Mouse (Mus musculus) CH12.LX (cell line): ENCODE results near the gene Pik3r6. TPM values are rescaled to one million over a fixed set of nuclear protein-coding genes. Genes with fewer than 3 reads are reported as not detected.

Source experiments
- DNase-seq: peaks from one replicate; pipeline ENCODE4 v3.0.0-alpha.2; 2013; ENCODE audit errors: extremely low read depth
- H3K27ac ChIP-seq: 2 replicates; pipeline ENCODE4 v1.5.1; 2012; ENCODE audit warnings: low read depth, mild to moderate bottlenecking, control low read depth, moderate library complexity; ENCODE audit not compliant: insufficient read depth
- H3K27me3 ChIP-seq: replicated peaks from 2 replicates; pipeline ENCODE3; 2012; ENCODE audit warnings: inconsistent platforms
- H3K36me3 ChIP-seq, 2 experiments: replicated peaks in 1 of 2; 2 replicates each; pipeline versions ENCODE3 to v1.6.1; 2012; ENCODE audit warnings: inconsistent platforms in 1 of 2, low read length in 1 of 2, mild to moderate bottlenecking in 1 of 2, mixed read lengths in 1 of 2, moderate library complexity in 1 of 2; ENCODE audit not compliant: control insufficient read depth in 1 of 2, insufficient read depth in 1 of 2
- H3K4me1 ChIP-seq, 2 experiments: 2 replicates each; pipeline ENCODE4 v1.6.1; 2012; ENCODE audit warnings: inconsistent platforms in 1 of 2, moderate library complexity in 1 of 2; ENCODE audit not compliant: insufficient read depth in 2 of 2, control insufficient read depth in 1 of 2
- H3K4me2 ChIP-seq: 2 replicates; pipeline ENCODE4 v1.6.1; 2012; ENCODE audit warnings: low read depth, mild to moderate bottlenecking, control low read depth; ENCODE audit not compliant: poor library complexity, insufficient read depth, severe bottlenecking
- H3K4me3 ChIP-seq, 3 experiments: fragments of 150-350 bp in 1 of 3; sonication (generic) in 1 of 3; replicated peaks in 1 of 3; 2 replicates each; pipeline versions ENCODE3 to v1.5.1; 2011 to 2012; ENCODE audit warnings: low read depth in 2 of 3, low read length in 2 of 3, mild to moderate bottlenecking in 2 of 3, moderate library complexity in 2 of 3, control low read depth in 1 of 3, improper control_type of control experiment in 1 of 3, inconsistent platforms in 1 of 3, mixed read lengths in 1 of 3; ENCODE audit not compliant: poor library complexity in 1 of 3
- H3K79me2 ChIP-seq: replicated peaks from 2 replicates; pipeline ENCODE4 v1.6.1; 2012; ENCODE audit warnings: mild to moderate bottlenecking, moderate library complexity; ENCODE audit not compliant: control insufficient read depth, poor library complexity, insufficient read depth, severe bottlenecking; ENCODE audit errors: extremely low read depth
- H3K9ac ChIP-seq: 2 replicates; pipeline ENCODE4 v1.6.1; 2012; ENCODE audit warnings: low read depth, mild to moderate bottlenecking, control low read depth, moderate library complexity; ENCODE audit not compliant: insufficient read depth
- H3K9me3 ChIP-seq: replicated peaks from 2 replicates; pipeline ENCODE3; 2012; ENCODE audit warnings: low read length, inconsistent platforms, mixed read lengths
- BHLHE40 ChIP-seq: IDR thresholded peaks from 2 replicates; pipeline ENCODE4 v1.6.1; 2011; ENCODE audit warnings: mild to moderate bottlenecking, low read depth, low read length, improper control_type of control experiment
- CHD1 ChIP-seq: IDR thresholded peaks from 2 replicates; pipeline ENCODE4 v1.6.1; 2012; ENCODE audit warnings: low read depth, low read length, improper control_type of control experiment, inconsistent platforms
- CTCF ChIP-seq, 2 experiments: IDR thresholded peaks in 1 of 2; conservative IDR thresholded peaks in 1 of 2; 2 replicates each; pipeline ENCODE4 v1.5.1; 2011 to 2012; ENCODE audit warnings: low read depth in 2 of 2, low read length in 2 of 2, improper control_type of control experiment in 1 of 2, inconsistent platforms in 1 of 2, mild to moderate bottlenecking in 1 of 2, moderate library complexity in 1 of 2
- ELF1 ChIP-seq: IDR thresholded peaks from 2 replicates; pipeline ENCODE4 v1.6.1; 2014; ENCODE audit warnings: low read depth, mild to moderate bottlenecking, inconsistent platforms, low read length, improper control_type of control experiment
- EP300 ChIP-seq: IDR thresholded peaks from 2 replicates; pipeline ENCODE4 v1.6.1; 2011; ENCODE audit warnings: low read length, improper control_type of control experiment
- ETS1 ChIP-seq: conservative IDR thresholded peaks from 2 replicates; pipeline ENCODE4 v1.6.1; 2012; ENCODE audit warnings: low read depth, mild to moderate bottlenecking, inconsistent platforms, low read length, improper control_type of control experiment, moderate library complexity
- GABPA ChIP-seq: IDR thresholded peaks from 2 replicates; pipeline ENCODE4 v1.6.1; 2012; ENCODE audit warnings: low read depth, low read length, improper control_type of control experiment, inconsistent platforms; ENCODE audit not compliant: insufficient replicate concordance
- HCFC1 ChIP-seq: IDR thresholded peaks from 2 replicates; pipeline ENCODE4 v1.6.1; 2012; ENCODE audit warnings: low read depth, mild to moderate bottlenecking, inconsistent platforms, low read length, improper control_type of control experiment
- IRF4 ChIP-seq: IDR thresholded peaks from 2 replicates; pipeline ENCODE4 v1.6.1; 2014; ENCODE audit warnings: low read depth, mild to moderate bottlenecking, inconsistent platforms, low read length, improper control_type of control experiment
- JUN ChIP-seq: IDR thresholded peaks from 2 replicates; pipeline ENCODE4 v1.6.1; 2011; ENCODE audit warnings: low read depth, mild to moderate bottlenecking, low read length, improper control_type of control experiment, moderate library complexity; ENCODE audit not compliant: insufficient read depth
- JUND ChIP-seq: conservative IDR thresholded peaks from 2 replicates; pipeline ENCODE4 v1.6.1; 2011; ENCODE audit warnings: low read depth, low read length, improper control_type of control experiment
- KAT2A ChIP-seq: IDR thresholded peaks from 2 replicates; pipeline ENCODE4 v1.6.1; 2012; ENCODE audit warnings: low read length, improper control_type of control experiment, inconsistent platforms; ENCODE audit not compliant: insufficient replicate concordance
- MAFK ChIP-seq: IDR thresholded peaks from 2 replicates; pipeline ENCODE4 v1.6.1; 2011; ENCODE audit warnings: low read length, improper control_type of control experiment; ENCODE audit not compliant: insufficient replicate concordance
- MAX ChIP-seq: IDR thresholded peaks from 2 replicates; pipeline ENCODE4 v1.6.1; 2011; ENCODE audit warnings: low read length, improper control_type of control experiment
- MXI1 ChIP-seq: IDR thresholded peaks from 2 replicates; pipeline ENCODE4 v1.6.1; 2011; ENCODE audit warnings: mild to moderate bottlenecking, low read depth, low read length, improper control_type of control experiment
- MYC ChIP-seq: IDR thresholded peaks from 2 replicates; pipeline ENCODE4 v1.6.1; 2011; ENCODE audit warnings: low read depth, mild to moderate bottlenecking, improper control_type of control experiment, low read length
- NELFE ChIP-seq: IDR thresholded peaks from 2 replicates; pipeline ENCODE4 v1.6.1; 2011; ENCODE audit warnings: low read depth, low read length, improper control_type of control experiment
- NRF1 ChIP-seq: IDR thresholded peaks from 2 replicates; pipeline ENCODE4 v1.6.1; 2014; ENCODE audit warnings: low read depth, mild to moderate bottlenecking, inconsistent platforms, low read length, improper control_type of control experiment, moderate library complexity
- PAX5 ChIP-seq: IDR thresholded peaks from 2 replicates; pipeline ENCODE4 v1.6.1; 2012; ENCODE audit warnings: low read length, inconsistent platforms, mixed read lengths
- POLR2A ChIP-seq: IDR thresholded peaks from 2 replicates; pipeline ENCODE4 v1.6.1; 2011; ENCODE audit warnings: low read depth, mild to moderate bottlenecking, improper control_type of control experiment, low read length
- POLR2AphosphoS2 ChIP-seq: IDR thresholded peaks from 2 replicates; pipeline ENCODE4 v1.6.1; 2011; ENCODE audit warnings: low read depth, low read length, improper control_type of control experiment
- RAD21 ChIP-seq: IDR thresholded peaks from 2 replicates; pipeline ENCODE4 v1.6.1; 2011; ENCODE audit warnings: low read depth, mild to moderate bottlenecking, low read length, improper control_type of control experiment, moderate library complexity
- RCOR1 ChIP-seq: conservative IDR thresholded peaks from 2 replicates; pipeline ENCODE4 v1.6.1; 2012; ENCODE audit warnings: low read depth, mild to moderate bottlenecking, inconsistent platforms, low read length, improper control_type of control experiment
- SIN3A ChIP-seq: IDR thresholded peaks from 2 replicates; pipeline ENCODE4 v1.6.1; 2012; ENCODE audit warnings: low read length, improper control_type of control experiment, inconsistent platforms
- SMC3 ChIP-seq: IDR thresholded peaks from 2 replicates; pipeline ENCODE4 v1.6.1; 2011; ENCODE audit warnings: low read depth, low read length, improper control_type of control experiment
- TBP ChIP-seq: conservative IDR thresholded peaks from 2 replicates; pipeline ENCODE4 v1.6.1; 2011; ENCODE audit warnings: low read depth, low read length, improper control_type of control experiment
- TCF12 ChIP-seq: IDR thresholded peaks from 2 replicates; pipeline ENCODE4 v1.6.1; 2014; ENCODE audit warnings: low read depth, mild to moderate bottlenecking, inconsistent platforms, low read length, improper control_type of control experiment
- UBTF ChIP-seq: IDR thresholded peaks from 2 replicates; pipeline ENCODE4 v1.6.1; 2012; ENCODE audit warnings: low read depth, mild to moderate bottlenecking, inconsistent platforms, low read length, improper control_type of control experiment, moderate library complexity
- USF1 ChIP-seq: IDR thresholded peaks from 2 replicates; pipeline ENCODE4 v1.6.1; 2014; ENCODE audit warnings: low read depth, mild to moderate bottlenecking, inconsistent platforms, low read length, improper control_type of control experiment
- USF2 ChIP-seq: conservative IDR thresholded peaks from 2 replicates; pipeline ENCODE4 v1.6.1; 2011; ENCODE audit warnings: low read depth, low read length, improper control_type of control experiment
- ZC3H11A ChIP-seq: IDR thresholded peaks from 2 replicates; pipeline ENCODE4 v1.6.1; 2012; ENCODE audit warnings: low read depth, mild to moderate bottlenecking, inconsistent platforms, low read length, improper control_type of control experiment
- ZNF384 ChIP-seq: IDR thresholded peaks from 2 replicates; pipeline ENCODE4 v1.6.1; 2012; ENCODE audit warnings: low read depth, low read length, improper control_type of control experiment, inconsistent platforms
- dilution Hi-C: fragments of 300-500 bp; cut with MboI; formaldehyde crosslinking; loops from 2 replicates; pipeline ENCODE4 v1.14.3; 2020; ENCODE audit warnings: low sequenced_read_pairs; ENCODE audit not compliant: extremely low pct_unique_long_range_greater_than_20kb, extremely low pct_ligation_motif_present
- in situ Hi-C: fragments of 300-500 bp; cut with MboI; formaldehyde crosslinking; loops from 3 replicates; pipeline ENCODE4 v1.14.3; 2019; ENCODE audit warnings: low sequenced_read_pairs, low pct_ligation_motif_present, low pct_unique_long_range_greater_than_20kb, mixed read lengths
- polyA plus RNA-seq: library from polyadenylated mRNA; unstranded; fragments of >175 nt; gene quantifications from 2 replicates; pipeline ENCODE4 v1.2.1, GENCODE M21; 2012; ENCODE audit warnings: low read depth; ENCODE audit not compliant: insufficient read length
- total RNA-seq, 2 experiments: library from RNA; depleted of rRNA; stranded (reverse); fragments of 300-350 nt in 1 of 2; fragments of >200 nt in 1 of 2; gene quantifications; 2 replicates each; pipeline ENCODE4 v1.2.3; 2012 to 2014

Pik3r6 gene
- total and polyA plus RNA-seq, 3 experiments = 82.9 to 90.2 (median 88.4) TPM

GRCm38 (mm10) chr11:68485206-68485942, 17.4 kb upstream of the Pik3r6 start (continued):
- no peak for TF ChIP-seq TBP
- TF ChIP-seq EP300 = peak; percentile 58
- TF ChIP-seq UBTF = no peak
- TF ChIP-seq NRF1 = no peak
- no peak; the same call in 1 of the 2 replicates for TF ChIP-seq NELFE
- peak; percentile 94 to 98 for TF ChIP-seq CTCF (conservative IDR thresholded peaks at IDR 0.05 in 1 of 2, IDR thresholded peaks at IDR 0.05 in 1 of 2; ENCODE audit: low read depth in 2 of 2, low read length in 2 of 2)
- TF ChIP-seq ELF1 = 0 out of 2 replicates have a peak, but pooled peaks have one; percentile 5
- TF ChIP-seq KAT2A = no peak
- peak; percentile 97 for TF ChIP-seq RAD21
- no peak for TF ChIP-seq HCFC1
- TF ChIP-seq ZC3H11A = peak; percentile 92

- no peaks in the 10 kb centered on the region for H3K27me3 ChIP-seq
- dilution Hi-C loops (no loop called here), in situ Hi-C loops (no loop called here)
- H3K9ac ChIP-seq = no peak overlapping the region
- H3K36me3 ChIP-seq = peaks cover 0 to 40% of the 10 kb centered on the region in 2 experiments
- H3K27ac ChIP-seq = peak overlapping the region; percentile 56; the same call in 1 of the 2 replicates
- H3K9me3 ChIP-seq = no peaks in the 10 kb centered on the region
- H3K79me2 ChIP-seq = no peaks in the 10 kb centered on the region
- H3K4me1 ChIP-seq = peaks cover 13 to 69% of the 10 kb centered on the region in 2 experiments
- peak; percentile 26; the same call in 1 of the 2 replicates for TF ChIP-seq IRF4
- no peak for TF ChIP-seq NRF1
- 0 out of 2 replicates have a peak, but pooled peaks have one; percentile 9 for TF ChIP-seq KAT2A
- TF ChIP-seq ETS1 = no peak
- 0 out of 2 replicates have a peak, but pooled peaks have one; percentile 7 for TF ChIP-seq TCF12
- no peak for TF ChIP-seq ZC3H11A
- peak; percentile 73 for TF ChIP-seq SMC3
- TF ChIP-seq POLR2A = no peak
- TF ChIP-seq GABPA = no peak
- TF ChIP-seq NELFE = 0 out of 2 replicates have a peak, but pooled peaks have one; percentile 19
- TF ChIP-seq JUN = no peak
- TF ChIP-seq MXI1 = no peak
- TF ChIP-seq MAX = 0 out of 2 replicates have a peak, but pooled peaks have one; percentile 30
- TF ChIP-seq EP300 = no peak
- no peak; the same call in 1 of the 2 replicates for TF ChIP-seq BHLHE40
- no peak for TF ChIP-seq ELF1
- no peak for TF ChIP-seq UBTF
- no peak for TF ChIP-seq USF2
- TF ChIP-seq PAX5 = no peak
- TF ChIP-seq MYC = no peak
- TF ChIP-seq MAFK = no peak
- peak; percentile 39 for TF ChIP-seq RAD21
- peak in 1 of 2 experiments; percentile 66; a peak in 2 of 4 replicates for TF ChIP-seq CTCF (conservative IDR thresholded peaks at IDR 0.05 in 1 of 2, IDR thresholded peaks at IDR 0.05 in 1 of 2; ENCODE audit: low read depth in 2 of 2, low read length in 2 of 2)
- TF ChIP-seq HCFC1 = no peak
- no peak for TF ChIP-seq USF1
- TF ChIP-seq POLR2AphosphoS2 = no peak
- no peak for TF ChIP-seq JUND
- no peak; the same call in 1 of the 2 replicates for TF ChIP-seq RCOR1
- no peak for TF ChIP-seq TBP
- TF ChIP-seq CHD1 = no peak
- no peak for TF ChIP-seq ZNF384
- peak; percentile 16; the same call in 1 of the 2 replicates for TF ChIP-seq SIN3A
- no peak for DNase-seq
- H3K4me3 ChIP-seq = no peak overlapping the region
- 0 out of 2 replicates have a peak overlapping the region, but pooled peaks have one; percentile 30 for H3K4me2 ChIP-seq
Measured at GRCm38 (mm10) chr11:68486093-68486492, 16.7 kb upstream of the Pik3r6 start.
